Mouse (Mus musculus) inflammation-experienced regulatory T-cells, adult 6 months (primary cell): ENCODE measurements around the gene Fgf4. TPM values are rescaled to one million over a fixed set of nuclear protein-coding genes. Genes with fewer than 3 reads are reported as not detected.

Experiments
- ATAC-seq: one replicate; pipeline ENCODE4 v1.8.0; 2017
- polyA plus RNA-seq, 3 experiments: library from polyadenylated mRNA; unstranded; fragments of 100-300 nt; shearing (Covaris generic); gene quantifications; one replicate each; pipeline ENCODE4 v1.2.1; 2017

The Fgf4 gene
- polyA plus RNA-seq, 3 experiments from 2014 or later: not detected

- peak; percentile 89 for ATAC-seq
These were observed 67.3 kb downstream of the Fgf4 start for GRCm38 (mm10) chr7:144914296-144914947.

Other genes with a start within 250 kb of the Fgf4 start
- not detected for gene Ano1, start 95.4 kb upstream of the Fgf4 start, polyA plus RNA-seq
- gene Fgf3, start 9.3 kb upstream of the Fgf4 start, polyA plus RNA-seq: not detected
- not detected for gene Fgf15, start 49.2 kb downstream of the Fgf4 start, polyA plus RNA-seq
- 10 to 100 TPM; 27.4 to 42.5 (median 30.4) TPM for gene LTO1, start 67.7 kb downstream of the Fgf4 start, polyA plus RNA-seq
- 1 to 10 TPM; 1.2 to 1.8 (median 1.5) TPM for gene Ccnd1, start 92.6 kb downstream of the Fgf4 start, polyA plus RNA-seq